Mouse (Mus musculus) limb, embryonic 14.5 days (tissue): ENCODE results near the gene Nlgn3. TPM values are rescaled to one million over a fixed set of nuclear protein-coding genes. Genes with fewer than 3 reads are reported as not detected.

Experiments used
- ATAC-seq: fragments of 200-750 bp; cut with Nextera tagmentation; 2 replicates; pipeline ENCODE4 v1.8.0; 2017; ENCODE audit warnings: low read depth, moderate number of reproducible peaks, moderate TSS enrichment; ENCODE audit not compliant: low FRiP score
- DNase-seq: peaks from one replicate; pipeline ENCODE4 v3.0.0-alpha.2; 2015; ENCODE audit warnings: low spot score
- H3K27ac ChIP-seq: fragments of 300-500 bp; sonication (generic); replicated peaks from 2 replicates; pipeline ENCODE4 v1.5.1; 2014; ENCODE audit warnings: low read depth, mild to moderate bottlenecking, low read length, moderate library complexity, mixed read lengths
- H3K27me3 ChIP-seq: fragments of 300-500 bp; sonication (generic); 2 replicates; pipeline ENCODE4 v1.6.1; 2014; ENCODE audit warnings: low read length, mixed read lengths; ENCODE audit not compliant: control insufficient read depth, insufficient read depth
- H3K36me3 ChIP-seq: fragments of 300-500 bp; sonication (generic); 2 replicates; pipeline ENCODE4 v1.6.1; 2014; ENCODE audit warnings: mild to moderate bottlenecking, low read length, moderate library complexity, mixed read lengths; ENCODE audit not compliant: control insufficient read depth, insufficient read depth
- H3K4me1 ChIP-seq: fragments of 300-500 bp; sonication (generic); 2 replicates; pipeline ENCODE4 v1.6.1; 2014; ENCODE audit warnings: antibody characterized with exemption, low read length, mixed read lengths; ENCODE audit not compliant: control insufficient read depth, insufficient read depth
- H3K4me2 ChIP-seq: fragments of 300-500 bp; sonication (generic); replicated peaks from 2 replicates; pipeline ENCODE4 v1.6.1; 2014; ENCODE audit warnings: low read depth, mild to moderate bottlenecking, low read length, moderate library complexity; ENCODE audit not compliant: severe bottlenecking
- H3K4me3 ChIP-seq: fragments of 300-500 bp; sonication (generic); replicated peaks from 2 replicates; pipeline ENCODE4 v1.5.1; 2014; ENCODE audit warnings: low read length
- H3K9ac ChIP-seq: fragments of 300-500 bp; sonication (generic); 2 replicates; pipeline ENCODE4 v1.6.1; 2014; ENCODE audit warnings: mild to moderate bottlenecking, low read depth, low read length, moderate library complexity; ENCODE audit not compliant: severe bottlenecking
- H3K9me3 ChIP-seq: fragments of 300-500 bp; sonication (generic); 2 replicates; pipeline ENCODE4 v1.6.1; 2016; ENCODE audit warnings: low read length; ENCODE audit not compliant: control insufficient read depth
- POLR2A ChIP-seq: fragments of 200-500 bp; IDR thresholded peaks from 2 replicates; pipeline ENCODE4 v1.8.0; 2012; ENCODE audit warnings: inconsistent platforms, mild to moderate bottlenecking, moderate library complexity, borderline replicate concordance; ENCODE audit not compliant: insufficient read depth, insufficient read length; ENCODE audit errors: extremely low read depth
- WGBS: fragments of 180-500 bp; shearing (Covaris S2); extraction: QIAGEN DNeasy Blood & Tissue Kit; methylation state at CpG from one replicate; pipeline ENCODE4 v1.1.7; 2014; 5-methylcytosine and 5-hydroxymethylcytosine counted together
- polyA plus RNA-seq, 2 experiments: library from polyadenylated mRNA; depleted of rRNA in 1 of 2; stranded (reverse) in 1 of 2; unstranded in 1 of 2; fragments of >200 nt; fragmentation: Nextera tagmentation in 1 of 2; extraction: Ambion mirVana in 1 of 2; gene quantifications; 2 replicates each; pipeline versions ENCODE4 v1.2.1 to v1.2.3; 2012 to 2014

The Nlgn3 gene
- 10.3 and 15.6 TPM in 2 replicates for polyA plus RNA-seq (2012; rRNA removed)
- 18.2 and 24.4 TPM in 2 replicates for polyA plus RNA-seq (2014; fragmentation: Nextera tagmentation; extraction: Ambion mirVana)

- Histone ChIP-seq H3K4me1 (peaks cover 6% of the 10 kb centered on the region; the same call in 1 of the 2 replicates), H3K27ac (peak within 1 kb of the TSS; percentile 67; the same call in 1 of the 2 replicates), H3K4me3 (peak within 1 kb of the TSS; percentile 42), H3K36me3 (peaks cover 18% of the 10 kb centered on the region), H3K27me3 (no peaks in the 10 kb centered on the region), H3K9me3 (no peaks in the 10 kb centered on the region), H3K4me2 (peak within 1 kb of the TSS; percentile 50), H3K9ac (peak within 1 kb of the TSS; percentile 46)
- 14% methylated on average over 16 of the region's 24 CpGs for whole genome bisulfite sequencing
- ATAC-seq (no peak), DNase-seq (no peak)
- TF ChIP-seq POLR2A = no peak
Measured at GRCm38 (mm10) chrX:101299055-101299454, at the start of gene Nlgn3. Gene Nlgn3, plus strand, starts transcription at chrX:101299168.

GRCm38 (mm10) chrX:101253952-101254729, 44.8 kb upstream of the Nlgn3 start, which contains the start of gene Foxo4:
Gene Foxo4, plus strand, starts transcription at chrX:101254528.
- Histone ChIP-seq H3K9ac (peak within 1 kb of the TSS; percentile 68), H3K9me3 (no peaks in the 10 kb centered on the region), H3K4me1 (peaks cover 5% of the 10 kb centered on the region; the same call in 1 of the 2 replicates), H3K4me2 (peak within 1 kb of the TSS; percentile 55), H3K27ac (peak within 1 kb of the TSS; percentile 77), H3K36me3 (peaks cover 4% of the 10 kb centered on the region; the same call in 1 of the 2 replicates), H3K4me3 (peak within 1 kb of the TSS; percentile 56), H3K27me3 (no peaks in the 10 kb centered on the region)
- WGBS = 25% methylated on average over 46 of the region's 47 CpGs
- peak; percentile 59; the same call in 1 of the 2 replicates for TF ChIP-seq POLR2A
- ATAC-seq (peak; percentile 93), DNase-seq (peak; percentile 95)

- H3K9ac ChIP-seq = peak overlapping the region; percentile 68
- H3K27ac ChIP-seq = peak overlapping the region; percentile 77
- DNase-seq (no peak), ATAC-seq (peak; percentile 11; the same call in 1 of the 2 replicates)
- no peaks in the 10 kb centered on the region for H3K27me3 ChIP-seq
- peak overlapping the region; percentile 55 for H3K4me2 ChIP-seq
- H3K36me3 ChIP-seq = peaks cover 4% of the 10 kb centered on the region
- no peak for TF ChIP-seq POLR2A
- peak overlapping the region; percentile 56 for H3K4me3 ChIP-seq
- peaks cover 5% of the 10 kb centered on the region; the same call in 1 of the 2 replicates for H3K4me1 ChIP-seq
- no peaks in the 10 kb centered on the region for H3K9me3 ChIP-seq
- WGBS = 12% methylated on average over 25 of the region's 26 CpGs
Measured at GRCm38 (mm10) chrX:101254740-101255139, 44.2 kb upstream of the Nlgn3 start.

GRCm38 (mm10) chrX:101256603-101257002, 42.4 kb upstream of the Nlgn3 start:
- Histone ChIP-seq H3K9ac (no peak overlapping the region), H3K27ac (no peak overlapping the region), H3K9me3 (no peaks in the 10 kb centered on the region), H3K36me3 (peaks cover 4% of the 10 kb centered on the region), H3K4me1 (peaks cover 13% of the 10 kb centered on the region), H3K27me3 (no peaks in the 10 kb centered on the region), H3K4me3 (peak overlapping the region; percentile 56), H3K4me2 (peak overlapping the region; percentile 55)
- TF ChIP-seq POLR2A = no peak
- DNase-seq = no peak
- WGBS = 75% methylated on average over 13 of the region's 13 CpGs
- no peak for ATAC-seq

- Histone ChIP-seq H3K9me3 (no peaks in the 10 kb centered on the region), H3K27ac (peak overlapping the region; percentile 74), H3K36me3 (peaks cover 4% of the 10 kb centered on the region), H3K27me3 (no peaks in the 10 kb centered on the region), H3K4me1 (peaks cover 13% of the 10 kb centered on the region), H3K4me2 (no peak overlapping the region), H3K9ac (no peak overlapping the region), H3K4me3 (no peak overlapping the region)
- WGBS = 24% methylated on average over 11 of the region's 13 CpGs
- TF ChIP-seq POLR2A = no peak
- DNase-seq (peak; percentile 68), ATAC-seq (peak; percentile 86)
Measured at GRCm38 (mm10) chrX:101260441-101261325, 38.3 kb upstream of the Nlgn3 start.
